Comparison of ENCODE assay signal across 13 mouse cellular contexts in genomic region chr11:54088253-54088946, GRCm38 (mm10). TPM values are rescaled to one million over a fixed set of nuclear protein-coding genes. Genes with fewer than 3 reads are reported as not detected.
A peak's percentile ranks its signal among the peaks of the same experiment; 100 is the strongest.
DNase-seq lines count a peak whose midpoint lies in the region; ATAC-seq and TF ChIP-seq lines count a peak whose summit lies in the region.
"Had no signal": no experiment of that assay in that cellular context is flagged by ENCODE, and none has a peak within 500 bp of the region (broad histone marks: within the 10 kb centered on the region; RNA-seq: fewer than 3 reads in every experiment).

No protein-coding gene starts in this region.

- no peak overlapping the region for H3K9ac ChIP-seq in kidney, embryonic 14.5 days (ENCODE audit: low read depth, low read length)
- H3K9ac ChIP-seq: heart, embryonic 13.5 days had no signal

- H3K4me3 ChIP-seq in kidney, embryonic 14.5 days (ENCODE audit: low read length) = no peak overlapping the region
- H3K4me3 ChIP-seq in kidney, adult 2 months (ENCODE audit: insufficient read depth, low read depth, low read length) = no peak overlapping the region
- H3K4me3 ChIP-seq: embryonic facial prominence, embryonic 10.5 days; heart, embryonic 13.5 days; hindbrain, embryonic 10.5 days; myocyte had no signal

- TF ChIP-seq CTCF in kidney, adult 2 months (conservative IDR thresholded peaks at IDR 0.05; ENCODE audit: insufficient read depth, insufficient read length, low read depth, low read length) = no peak

- H3K4me1 ChIP-seq in kidney, embryonic 14.5 days (ENCODE audit: control insufficient read depth, insufficient read depth, low read length) = no peaks in the 10 kb centered on the region
- H3K4me1 ChIP-seq in kidney, adult 2 months (ENCODE audit: control insufficient read depth, insufficient read depth, low read length) = no peaks in the 10 kb centered on the region

- 79% methylated on average over 7 of the region's 7 CpGs for WGBS in kidney, embryonic 14.5 days
- WGBS in kidney, adult 2 months = 79% methylated on average over 7 of the region's 7 CpGs

- no peaks in the 10 kb centered on the region for H3K27me3 ChIP-seq in kidney, embryonic 14.5 days (ENCODE audit: control insufficient read depth, insufficient read depth, low read length)
- H3K27me3 ChIP-seq in kidney, adult 2 months (replicated peaks; ENCODE audit: control insufficient read depth, insufficient read depth, low read length) = no peaks in the 10 kb centered on the region
- H3K27me3 ChIP-seq: heart, embryonic 13.5 days had no signal

- no peaks in the 10 kb centered on the region for H3K9me3 ChIP-seq in kidney, embryonic 14.5 days (ENCODE audit: control insufficient read depth, low read length)
- H3K9me3 ChIP-seq: embryonic facial prominence, embryonic 10.5 days; heart, embryonic 13.5 days; hindbrain, embryonic 10.5 days had no signal

- 0 out of 2 replicates have a peak, but pooled peaks have one; percentile 14 for ATAC-seq in kidney, embryonic 14.5 days (ENCODE audit: low FRiP score, low TSS enrichment)
- peak; percentile 14 for ATAC-seq in activated CD4-positive, CD25-positive, alpha-beta regulatory T cell, adult 4 months
- ATAC-seq in megakaryocyte, adult 5-6 weeks (ENCODE audit: poor library complexity, severe bottlenecking) = peak; percentile 43

- no peak for DNase-seq in kidney, adult 2 months
- peak; percentile 53 for DNase-seq in CD4-positive helper T cell, adult 2 months (ENCODE audit: low read depth, low spot score)
- DNase-seq in embryo, embryonic 11 days = no peak
- no peak for DNase-seq in kidney, adult 9 months
- DNase-seq: adrenal gland, adult 8-10 months had no signal

- TF ChIP-seq POLR2A in kidney, adult 2 months (IDR thresholded peaks at IDR 0.05; ENCODE audit: low read depth, low read length) = no peak

- no peaks in the 10 kb centered on the region for H3K36me3 ChIP-seq in kidney, embryonic 14.5 days (ENCODE audit: control insufficient read depth, insufficient read depth, low read length)
- H3K36me3 ChIP-seq in kidney, adult 2 months (ENCODE audit: control insufficient read depth, insufficient read depth, low read length) = no peaks in the 10 kb centered on the region
- H3K36me3 ChIP-seq: embryonic facial prominence, embryonic 10.5 days; heart, embryonic 13.5 days; hindbrain, embryonic 10.5 days had no signal

- H3K4me2 ChIP-seq in kidney, embryonic 14.5 days (replicated peaks; ENCODE audit: low read depth, low read length) = no peak overlapping the region
- H3K4me2 ChIP-seq: heart, embryonic 13.5 days had no signal

- H3K27ac ChIP-seq in kidney, embryonic 14.5 days (ENCODE audit: low read depth, low read length) = no peak overlapping the region
- no peak overlapping the region for H3K27ac ChIP-seq in kidney, adult 2 months (ENCODE audit: insufficient read depth, low read depth, low read length)
- H3K27ac ChIP-seq: heart, embryonic 13.5 days; hindbrain, embryonic 10.5 days; kidney, postnatal 0 days had no signal

RNA-seq across cellular contexts. Expression of gene P4ha2, which starts 11.5 kb away (rescaled TPM):
- 19.3 and 25.1 TPM in 2 replicates for polyA plus RNA-seq in kidney, embryonic 14.5 days (2014; fragmentation: Nextera tagmentation; extraction: Ambion mirVana)
- polyA plus RNA-seq in kidney, adult 2 months (2012; rRNA removed) = 17.9 and 23.4 TPM in 2 replicates
- polyA plus RNA-seq in activated CD4-positive, CD25-positive, alpha-beta regulatory T cell, adult 4 months (2017; shearing (Covaris generic)) = not detected
- not detected in 2 replicates for total RNA-seq in megakaryocyte, adult 5-6 weeks (2015)
- not detected in 2 replicates for total RNA-seq in megakaryocyte, adult 5-6 weeks (2017)

RNA-seq across cellular contexts. Expression of gene Pdlim4, which starts 19.6 kb away (rescaled TPM):
- 52.1 and 54.6 TPM in 2 replicates for polyA plus RNA-seq in kidney, embryonic 14.5 days (2014; fragmentation: Nextera tagmentation; extraction: Ambion mirVana)
- polyA plus RNA-seq in kidney, adult 2 months (2012; rRNA removed) = 13.0 and 15.2 TPM in 2 replicates
- polyA plus RNA-seq in activated CD4-positive, CD25-positive, alpha-beta regulatory T cell, adult 4 months (2017; shearing (Covaris generic)) = 1 to 10 TPM in 1 of 2 experiments, under 1 TPM in 1; 0.57 to 1.3 TPM
- 0.33 and 0.82 TPM in 2 replicates for total RNA-seq in megakaryocyte, adult 5-6 weeks (2015)
- 0.77 and 3.9 TPM in 2 replicates for total RNA-seq in megakaryocyte, adult 5-6 weeks (2017)

Comparison
In these comparisons a context has a peak if more than half of its experiments do, and no peak if none do; other contexts are left out.
1. RNA of gene P4ha2, which starts 11.5 kb away (polyA plus RNA-seq): 19.3 to 25.1 TPM in kidney, embryonic 14.5 days and 17.9 to 23.4 TPM in kidney, adult 2 months; not detected in activated CD4-positive, CD25-positive, alpha-beta regulatory T cell, adult 4 months; every median in the first group is over 10 times any median in the second.
2. Peak in every context shown above with its lines, with median percentiles within 50 percentile points of each other: ATAC-seq.